Mouse (Mus musculus): ENCODE data around the gene Gm20695. TPM values are rescaled to one million over a fixed set of nuclear protein-coding genes. Genes with fewer than 3 reads are reported as not detected.

The Gm20695 gene
- total and polyA plus RNA-seq, 2 experiments from 2014 or later = 0.93 to 2.8 TPM

DNA sequence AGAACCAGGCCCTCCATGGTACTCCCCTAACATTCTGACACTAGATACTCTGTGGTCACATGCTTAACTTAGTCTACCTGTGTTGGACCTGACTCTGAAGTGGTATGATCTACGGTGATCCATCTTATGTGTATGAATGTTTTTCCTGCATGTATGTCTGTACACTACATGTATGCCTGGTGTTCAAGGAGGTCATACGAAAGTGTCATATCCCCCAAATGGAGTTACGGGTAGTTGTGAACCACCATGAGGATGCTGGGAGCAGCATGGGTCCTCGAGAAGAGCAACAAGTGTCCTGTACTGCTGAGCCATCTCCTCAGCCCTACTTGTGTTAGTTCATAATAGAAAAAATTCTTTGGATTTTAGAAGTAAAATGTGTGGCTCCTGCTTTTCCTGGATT lies 8.1 kb upstream of the Gm20695 start:
- Histone ChIP-seq H3K27ac (ENCODE audit: low read depth, low read length) (no peak overlapping the region), H3K4me3 (ENCODE audit: low read depth, low read length) (no peak overlapping the region), H3K27me3 (ENCODE audit: insufficient read depth, low read length) (no peaks in the 10 kb centered on the region), H3K9me3 (ENCODE audit: low read length) (no peaks in the 10 kb centered on the region), H3K36me3 (ENCODE audit: insufficient read depth, low read length) (peaks cover 2% of the 10 kb centered on the region; the same call in 1 of the 2 replicates), H3K9ac (replicated peaks; ENCODE audit: low read length, poor library complexity, severe bottlenecking) (no peak overlapping the region), H3K4me2 (ENCODE audit: low read depth, low read length, poor library complexity, severe bottlenecking) (no peak overlapping the region), H3K4me1 (ENCODE audit: insufficient read depth, low read length) (peaks cover 4% of the 10 kb centered on the region; the same call in 1 of the 2 replicates)
- no peak for DNase-seq (ENCODE audit: low spot score)
- no peak for ATAC-seq (ENCODE audit: low FRiP score)
- 98% methylated on average over 4 of the region's 4 CpGs for WGBS
- no peak for TF ChIP-seq CTCF (IDR thresholded peaks at IDR 0.05)

DNA sequence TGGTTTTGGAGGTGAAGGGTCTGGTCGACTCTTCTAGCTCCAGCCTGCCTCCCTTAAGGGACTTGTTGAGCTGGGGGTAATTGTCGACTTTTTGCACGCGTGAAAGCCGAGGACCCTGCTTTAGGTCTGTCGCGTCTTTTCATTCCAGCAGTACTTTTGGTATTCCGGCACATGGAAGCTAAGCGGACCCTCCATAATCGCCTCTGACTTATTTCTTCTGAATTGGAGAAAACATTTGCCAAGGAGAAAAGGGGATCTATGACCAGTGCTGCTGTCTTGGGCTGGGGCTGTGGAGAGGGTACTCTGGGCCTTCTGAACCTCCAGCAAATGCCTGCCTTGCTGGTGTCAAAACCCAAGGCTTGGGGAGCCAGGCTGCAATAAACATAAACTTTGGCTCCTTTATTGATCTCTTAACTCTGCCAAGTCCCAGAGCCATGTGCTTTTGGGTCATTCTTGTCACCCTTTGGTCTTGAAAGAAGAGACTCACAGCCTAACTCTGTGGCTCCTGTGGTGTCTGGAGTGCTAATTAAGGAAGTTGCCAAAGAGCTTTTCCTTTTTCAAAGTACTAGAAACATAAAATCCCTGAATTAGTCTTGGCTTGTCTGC lies 720 bp downstream of the Gm20695 start:
- DNase-seq (ENCODE audit: low spot score) (peak; percentile 19), ATAC-seq (ENCODE audit: low FRiP score) (peak; percentile 8)
- Histone ChIP-seq H3K4me3 (ENCODE audit: low read depth, low read length) (peak overlapping the region; percentile 99), H3K4me1 (ENCODE audit: insufficient read depth, low read length) (peaks cover 8% of the 10 kb centered on the region; the same call in 1 of the 2 replicates), H3K27me3 (ENCODE audit: insufficient read depth, low read length) (no peaks in the 10 kb centered on the region), H3K27ac (ENCODE audit: low read depth, low read length) (peak overlapping the region; percentile 92), H3K36me3 (ENCODE audit: insufficient read depth, low read length) (peaks cover 2% of the 10 kb centered on the region; the same call in 1 of the 2 replicates), H3K4me2 (ENCODE audit: low read depth, low read length, poor library complexity, severe bottlenecking) (peak overlapping the region; percentile 73), H3K9me3 (ENCODE audit: low read length) (no peaks in the 10 kb centered on the region), H3K9ac (replicated peaks; ENCODE audit: low read length, poor library complexity, severe bottlenecking) (peak overlapping the region; percentile 93)
- 3% methylated on average over 10 of the region's 10 CpGs for WGBS
- TF ChIP-seq CTCF (IDR thresholded peaks at IDR 0.05) = no peak

DNA sequence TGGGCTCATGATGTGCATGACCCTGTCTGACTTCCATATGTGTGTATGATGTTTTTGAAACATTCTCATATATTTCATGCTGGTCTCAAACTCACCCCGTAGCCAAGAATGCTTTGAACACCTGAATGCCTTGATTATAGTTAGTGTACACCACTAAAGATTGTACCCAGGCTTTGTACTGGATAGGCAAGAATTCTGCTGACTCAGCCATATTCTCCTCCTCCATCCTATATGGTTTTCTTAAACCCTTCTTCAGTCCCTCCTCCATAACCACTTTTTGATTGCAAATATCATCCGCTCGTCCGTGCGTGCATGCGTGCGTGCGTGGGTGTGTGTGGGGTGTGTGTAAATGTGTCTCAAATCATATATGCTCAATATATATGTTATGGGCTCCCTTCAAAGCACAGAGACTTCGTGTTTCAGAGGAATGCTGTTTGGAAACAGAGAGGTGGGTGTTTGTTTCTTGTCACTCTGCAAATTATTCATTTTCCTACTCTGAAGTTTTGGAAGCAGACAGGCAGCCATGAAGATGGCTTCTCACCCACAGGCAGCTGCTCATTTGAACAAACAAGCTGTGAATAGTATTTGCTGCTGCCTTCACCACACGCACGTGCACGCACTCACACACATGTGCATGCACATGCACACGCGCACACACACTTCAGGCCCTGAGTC lies 7.3 kb downstream of the Gm20695 start:
- no peak for ATAC-seq (ENCODE audit: low FRiP score)

DNA sequence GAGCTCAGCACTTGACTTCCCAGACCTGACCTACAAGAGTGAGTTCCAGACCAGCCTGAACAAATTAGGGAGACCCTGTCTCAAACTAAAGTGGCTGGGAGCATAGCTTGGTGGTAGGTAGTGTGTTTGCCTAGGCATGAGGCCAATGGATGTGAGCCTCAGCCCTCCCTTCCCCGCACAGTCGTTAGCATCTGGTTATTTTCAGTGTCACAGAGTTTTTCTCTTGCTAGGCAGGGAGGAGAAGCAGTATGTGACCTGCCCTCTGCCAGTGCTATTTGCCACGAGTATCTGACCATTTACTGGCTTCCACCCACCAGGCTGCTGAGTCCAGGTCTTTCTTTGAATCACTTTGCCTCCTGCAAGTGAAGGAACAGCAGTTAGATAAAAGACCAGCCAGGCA lies 9.3 kb downstream of the Gm20695 start:
- 86% methylated on average over 3 of the region's 3 CpGs for WGBS

More for the DNA sequence above, 7.3 kb downstream of the Gm20695 start:
- DNase-seq (ENCODE audit: low spot score) = no peak
- 97% methylated on average over 14 of the region's 14 CpGs for WGBS
- Histone ChIP-seq H3K27me3 (ENCODE audit: insufficient read depth, low read length) (no peaks in the 10 kb centered on the region), H3K9me3 (ENCODE audit: low read length) (no peaks in the 10 kb centered on the region), H3K36me3 (ENCODE audit: insufficient read depth, low read length) (peaks cover 15% of the 10 kb centered on the region), H3K4me1 (ENCODE audit: insufficient read depth, low read length) (no peaks in the 10 kb centered on the region), H3K4me2 (ENCODE audit: low read depth, low read length, poor library complexity, severe bottlenecking) (no peak overlapping the region), H3K27ac (ENCODE audit: low read depth, low read length) (no peak overlapping the region), H3K9ac (replicated peaks; ENCODE audit: low read length, poor library complexity, severe bottlenecking) (no peak overlapping the region), H3K4me3 (ENCODE audit: low read depth, low read length) (no peak overlapping the region)
- TF ChIP-seq CTCF (IDR thresholded peaks at IDR 0.05) = no peak

DNA sequence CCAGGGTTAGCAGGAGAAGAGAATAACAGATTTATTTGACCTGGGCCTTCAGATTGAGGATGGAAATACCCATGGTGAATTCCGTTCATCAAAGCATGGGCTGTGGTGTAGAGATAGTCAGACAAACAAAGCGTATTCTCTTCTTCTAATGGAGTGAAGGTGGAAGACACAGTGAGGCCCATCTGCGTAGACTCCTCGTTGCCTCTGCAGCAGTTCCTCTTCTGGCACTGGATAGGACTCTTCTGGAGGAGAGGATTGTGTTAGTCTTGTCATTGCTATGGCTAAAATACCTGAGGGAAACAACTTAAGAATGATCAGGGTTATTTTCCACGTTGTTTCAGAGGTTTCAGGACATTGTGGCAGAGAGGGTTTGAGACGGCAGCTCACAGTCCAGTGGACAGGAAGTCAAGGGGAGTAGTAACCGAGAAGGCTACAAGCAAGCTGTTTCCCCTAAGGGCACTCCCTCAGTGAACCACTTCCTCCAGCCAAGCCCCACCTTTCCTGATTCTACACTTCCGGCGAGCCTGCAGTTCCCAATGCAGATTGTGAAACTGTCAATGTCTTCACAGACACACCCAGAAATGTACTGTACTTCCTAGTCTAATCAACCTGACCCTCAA lies 10.8 kb downstream of the Gm20695 start:
- ATAC-seq (ENCODE audit: low FRiP score) (no peak), DNase-seq (ENCODE audit: low spot score) (peak; percentile 2)
- no peaks in the 10 kb centered on the region for H3K9me3 ChIP-seq (ENCODE audit: low read length)
- peaks cover 43% of the 10 kb centered on the region for H3K36me3 ChIP-seq (ENCODE audit: insufficient read depth, low read length)
- no peak for TF ChIP-seq CTCF (IDR thresholded peaks at IDR 0.05)
- no peak overlapping the region for H3K9ac ChIP-seq (replicated peaks; ENCODE audit: low read length, poor library complexity, severe bottlenecking)
- no peaks in the 10 kb centered on the region for H3K4me1 ChIP-seq (ENCODE audit: insufficient read depth, low read length)
- no peak overlapping the region for H3K4me3 ChIP-seq (ENCODE audit: low read depth, low read length)
- H3K27ac ChIP-seq (ENCODE audit: low read depth, low read length) = no peak overlapping the region
- 85% methylated on average over 9 of the region's 9 CpGs for WGBS
- H3K4me2 ChIP-seq (ENCODE audit: low read depth, low read length, poor library complexity, severe bottlenecking) = no peak overlapping the region
- H3K27me3 ChIP-seq (ENCODE audit: insufficient read depth, low read length) = no peaks in the 10 kb centered on the region

More for the DNA sequence above, 9.3 kb downstream of the Gm20695 start:
- Histone ChIP-seq H3K27ac (ENCODE audit: low read depth, low read length) (no peak overlapping the region), H3K4me2 (ENCODE audit: low read depth, low read length, poor library complexity, severe bottlenecking) (no peak overlapping the region), H3K36me3 (ENCODE audit: insufficient read depth, low read length) (peaks cover 28% of the 10 kb centered on the region), H3K4me3 (ENCODE audit: low read depth, low read length) (no peak overlapping the region), H3K4me1 (ENCODE audit: insufficient read depth, low read length) (no peaks in the 10 kb centered on the region), H3K9ac (replicated peaks; ENCODE audit: low read length, poor library complexity, severe bottlenecking) (no peak overlapping the region), H3K9me3 (ENCODE audit: low read length) (no peaks in the 10 kb centered on the region), H3K27me3 (ENCODE audit: insufficient read depth, low read length) (no peaks in the 10 kb centered on the region)
- ATAC-seq (ENCODE audit: low FRiP score) (no peak), DNase-seq (ENCODE audit: low spot score) (no peak)
- TF ChIP-seq CTCF (IDR thresholded peaks at IDR 0.05) = no peak

DNA sequence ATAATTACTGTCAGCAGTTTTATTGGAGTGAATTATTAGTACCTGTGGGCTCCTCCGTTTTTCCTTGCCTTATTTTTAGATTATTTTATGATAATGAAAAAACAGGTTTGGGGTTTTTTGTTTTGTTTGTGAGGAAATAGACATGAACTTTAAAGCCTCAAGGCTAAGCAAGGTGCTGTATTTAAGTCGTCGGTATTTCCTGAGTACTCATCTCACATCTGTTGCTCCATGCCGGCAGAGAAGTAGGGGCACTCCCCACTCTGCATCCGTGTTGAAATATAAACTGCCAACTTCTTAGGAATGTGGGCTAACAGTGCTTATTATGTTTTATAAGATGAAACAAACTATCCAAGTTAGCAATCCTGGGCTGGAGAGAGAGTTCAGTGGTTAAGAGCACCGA lies 11.6 kb downstream of the Gm20695 start:
- Histone ChIP-seq H3K27me3 (ENCODE audit: insufficient read depth, low read length) (no peaks in the 10 kb centered on the region), H3K4me3 (ENCODE audit: low read depth, low read length) (no peak overlapping the region), H3K4me2 (ENCODE audit: low read depth, low read length, poor library complexity, severe bottlenecking) (no peak overlapping the region), H3K36me3 (ENCODE audit: insufficient read depth, low read length) (peaks cover 50% of the 10 kb centered on the region), H3K9ac (replicated peaks; ENCODE audit: low read length, poor library complexity, severe bottlenecking) (no peak overlapping the region), H3K4me1 (ENCODE audit: insufficient read depth, low read length) (no peaks in the 10 kb centered on the region), H3K9me3 (ENCODE audit: low read length) (no peaks in the 10 kb centered on the region), H3K27ac (ENCODE audit: low read depth, low read length) (no peak overlapping the region)
- ATAC-seq (ENCODE audit: low FRiP score) (no peak), DNase-seq (ENCODE audit: low spot score) (no peak)
- TF ChIP-seq CTCF (IDR thresholded peaks at IDR 0.05) = no peak
- WGBS = 88% methylated on average over 6 of the region's 6 CpGs

Data from midbrain, postnatal 0 days (tissue).